Mouse (Mus musculus): Measurements from ENCODE around the gene Gm17359. TPM values are rescaled to one million over a fixed set of nuclear protein-coding genes. Genes with fewer than 3 reads are reported as not detected.

Gene Gm17359
- total and polyA plus RNA-seq, 2 experiments from 2014 or later = not detected

GRCm38 (mm10) chr3:79342961-79343735 lies 6.7 kb downstream of the Gm17359 start:
- Histone ChIP-seq H3K36me3 (ENCODE audit: insufficient read depth, low read length) (no peaks in the 10 kb centered on the region), H3K27ac (no peak overlapping the region), H3K9ac (replicated peaks; ENCODE audit: low read length) (no peak overlapping the region), H3K27me3 (ENCODE audit: insufficient read depth, low read length) (no peaks in the 10 kb centered on the region), H3K4me2 (ENCODE audit: low read depth, low read length) (no peak overlapping the region), H3K4me1 (ENCODE audit: insufficient read depth, low read length) (no peaks in the 10 kb centered on the region), H3K9me3 (ENCODE audit: low read length) (no peaks in the 10 kb centered on the region), H3K4me3 (ENCODE audit: low read length) (no peak overlapping the region)
- WGBS = 79% methylated on average over 17 of the region's 17 CpGs
- ATAC-seq = no peak
- DNase-seq (ENCODE audit: low spot score) = no peak
- TF ChIP-seq CTCF (IDR thresholded peaks at IDR 0.05; ENCODE audit: low read depth) = no peak

- no peaks in the 10 kb centered on the region for H3K4me1 ChIP-seq (ENCODE audit: insufficient read depth, low read length)
- TF ChIP-seq CTCF (IDR thresholded peaks at IDR 0.05; ENCODE audit: low read depth) = no peak
- H3K36me3 ChIP-seq (ENCODE audit: insufficient read depth, low read length) = no peaks in the 10 kb centered on the region
- H3K4me2 ChIP-seq (ENCODE audit: low read depth, low read length) = no peak overlapping the region
- no peaks in the 10 kb centered on the region for H3K27me3 ChIP-seq (ENCODE audit: insufficient read depth, low read length)
- WGBS = 74% methylated on average over 1 of the region's 1 CpGs
- DNase-seq (ENCODE audit: low spot score) (no peak), ATAC-seq (no peak)
- H3K4me3 ChIP-seq (ENCODE audit: low read length) = no peak overlapping the region
- H3K9ac ChIP-seq (replicated peaks; ENCODE audit: low read length) = no peak overlapping the region
- H3K9me3 ChIP-seq (ENCODE audit: low read length) = no peaks in the 10 kb centered on the region
- H3K27ac ChIP-seq = no peak overlapping the region
Observed at GRCm38 (mm10) chr3:79349311-79349710, 12.8 kb downstream of the Gm17359 start.

GRCm38 (mm10) chr3:79358721-79359120 lies 22.3 kb downstream of the Gm17359 start:
- H3K27ac ChIP-seq = no peak overlapping the region
- no peak overlapping the region for H3K4me3 ChIP-seq (ENCODE audit: low read length)
- no peak for TF ChIP-seq CTCF (IDR thresholded peaks at IDR 0.05; ENCODE audit: low read depth)
- no peak for DNase-seq (ENCODE audit: low spot score)
- no peak overlapping the region for H3K4me2 ChIP-seq (ENCODE audit: low read depth, low read length)
- no peaks in the 10 kb centered on the region for H3K36me3 ChIP-seq (ENCODE audit: insufficient read depth, low read length)
- H3K9ac ChIP-seq (replicated peaks; ENCODE audit: low read length) = no peak overlapping the region
- whole genome bisulfite sequencing = 49% methylated on average over 4 of the region's 4 CpGs
- no peaks in the 10 kb centered on the region for H3K27me3 ChIP-seq (ENCODE audit: insufficient read depth, low read length)
- H3K4me1 ChIP-seq (ENCODE audit: insufficient read depth, low read length) = no peaks in the 10 kb centered on the region
- ATAC-seq = no peak
- no peaks in the 10 kb centered on the region for H3K9me3 ChIP-seq (ENCODE audit: low read length)

GRCm38 (mm10) chr3:79360317-79361101 lies 24.0 kb downstream of the Gm17359 start:
- no peaks in the 10 kb centered on the region for H3K27me3 ChIP-seq (ENCODE audit: insufficient read depth, low read length)
- H3K4me2 ChIP-seq (ENCODE audit: low read depth, low read length) = no peak overlapping the region
- WGBS = 71% methylated on average over 15 of the region's 15 CpGs
- no peak for DNase-seq (ENCODE audit: low spot score)
- H3K9ac ChIP-seq (replicated peaks; ENCODE audit: low read length) = no peak overlapping the region
- no peaks in the 10 kb centered on the region for H3K36me3 ChIP-seq (ENCODE audit: insufficient read depth, low read length)
- no peaks in the 10 kb centered on the region for H3K4me1 ChIP-seq (ENCODE audit: insufficient read depth, low read length)
- TF ChIP-seq CTCF (IDR thresholded peaks at IDR 0.05; ENCODE audit: low read depth) = no peak
- no peaks in the 10 kb centered on the region for H3K9me3 ChIP-seq (ENCODE audit: low read length)
- H3K27ac ChIP-seq = no peak overlapping the region
- H3K4me3 ChIP-seq (ENCODE audit: low read length) = no peak overlapping the region
- ATAC-seq = peak; percentile 27

GRCm38 (mm10) chr3:79366098-79366497 lies 29.6 kb downstream of the Gm17359 start:
- Histone ChIP-seq H3K36me3 (ENCODE audit: insufficient read depth, low read length) (no peaks in the 10 kb centered on the region), H3K27ac (no peak overlapping the region), H3K4me2 (ENCODE audit: low read depth, low read length) (no peak overlapping the region), H3K4me3 (ENCODE audit: low read length) (no peak overlapping the region), H3K27me3 (ENCODE audit: insufficient read depth, low read length) (no peaks in the 10 kb centered on the region), H3K9me3 (ENCODE audit: low read length) (no peaks in the 10 kb centered on the region), H3K9ac (replicated peaks; ENCODE audit: low read length) (no peak overlapping the region), H3K4me1 (ENCODE audit: insufficient read depth, low read length) (no peaks in the 10 kb centered on the region)
- DNase-seq (ENCODE audit: low spot score) (no peak), ATAC-seq (no peak)
- TF ChIP-seq CTCF (IDR thresholded peaks at IDR 0.05; ENCODE audit: low read depth) = no peak
- WGBS = 73% methylated on average over 8 of the region's 8 CpGs

GRCm38 (mm10) chr3:79368306-79368705 lies 31.8 kb downstream of the Gm17359 start:
- TF ChIP-seq CTCF (IDR thresholded peaks at IDR 0.05; ENCODE audit: low read depth) = no peak
- Histone ChIP-seq H3K4me3 (ENCODE audit: low read length) (no peak overlapping the region), H3K36me3 (ENCODE audit: insufficient read depth, low read length) (no peaks in the 10 kb centered on the region), H3K4me2 (ENCODE audit: low read depth, low read length) (no peak overlapping the region), H3K9ac (replicated peaks; ENCODE audit: low read length) (no peak overlapping the region), H3K4me1 (ENCODE audit: insufficient read depth, low read length) (no peaks in the 10 kb centered on the region), H3K9me3 (ENCODE audit: low read length) (no peaks in the 10 kb centered on the region), H3K27ac (no peak overlapping the region), H3K27me3 (ENCODE audit: insufficient read depth, low read length) (no peaks in the 10 kb centered on the region)
- no peak for ATAC-seq
- WGBS = 79% methylated on average over 6 of the region's 6 CpGs
- DNase-seq (ENCODE audit: low spot score) = no peak

Data from hindbrain, postnatal 0 days (tissue).